Mouse (Mus musculus) skeletal muscle tissue, adult 2 months (tissue): ENCODE measurements around the gene Gm17617.
A peak's percentile ranks its signal among the peaks of the same experiment; 100 is the strongest.

Source experiments
- DNase-seq: peaks from one replicate; pipeline ENCODE4 v3.0.0-alpha.2; 2012; ENCODE audit warnings: low read depth, low spot score

Gene Gm17617

GRCm38 (mm10) chr13:55133448-55133847, at the start of gene Gm17617:
Gm17617 (minus strand) TSS chr13:55133548.
- no peak for DNase-seq

- DNase-seq, result peak; percentile 82
Observed at GRCm38 (mm10) chr13:55182173-55182894, 49.0 kb upstream of the Gm17617 start.

GRCm38 (mm10) chr13:55181786-55182172, 48.4 kb upstream of the Gm17617 start:
- no peak for DNase-seq

- no peak for DNase-seq
Observed at GRCm38 (mm10) chr13:55179591-55179990, 46.2 kb upstream of the Gm17617 start.

DNA sequence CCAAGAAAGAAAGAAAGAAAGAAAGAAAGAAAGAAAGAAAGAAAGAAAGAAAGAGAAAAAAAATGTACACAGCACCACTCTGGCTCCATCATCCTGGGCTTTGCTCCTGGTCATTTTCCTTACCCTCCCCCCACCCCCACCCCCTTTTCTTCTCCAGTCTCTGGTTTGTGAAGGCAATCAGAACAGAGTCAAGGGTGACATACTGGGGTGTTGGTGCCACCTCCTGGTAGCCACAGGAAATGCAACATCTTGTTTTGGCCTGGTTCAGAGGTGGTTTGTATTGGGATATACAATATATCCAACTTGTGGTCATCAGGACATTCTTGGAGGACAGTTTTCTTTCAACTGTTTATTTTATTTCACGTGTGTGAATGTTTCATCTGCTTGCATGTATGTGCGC, 45.2 kb upstream of the Gm17617 start:
- peak; percentile 62 for DNase-seq

DNA sequence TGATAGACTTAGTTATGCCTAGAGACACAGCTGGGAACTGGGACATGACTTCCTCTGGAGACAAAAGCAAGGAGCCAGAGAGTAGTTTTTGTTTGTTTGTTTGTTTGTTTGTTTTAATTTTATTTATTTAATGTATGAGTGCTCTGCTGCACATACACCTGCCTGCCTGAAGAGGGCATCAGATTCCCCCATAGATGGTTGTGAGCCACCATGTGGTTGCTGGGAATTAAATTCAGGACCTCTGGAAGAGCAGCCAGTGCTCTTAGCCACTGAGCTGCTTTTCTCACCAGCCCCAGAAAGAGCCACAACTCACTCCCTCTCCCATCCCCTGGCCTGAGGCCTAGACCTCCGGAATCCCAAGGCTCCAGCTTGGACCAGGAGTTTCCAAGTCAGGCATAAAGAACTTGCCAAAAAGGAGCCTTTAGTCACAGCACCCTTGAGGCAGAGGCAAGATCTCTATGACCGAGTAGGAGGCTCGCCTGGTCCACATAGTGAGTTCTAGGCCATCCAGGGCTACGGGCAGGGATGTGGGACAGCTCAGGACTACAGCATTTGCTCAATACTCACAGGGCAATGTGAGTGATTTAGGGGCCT, 44.7 kb upstream of the Gm17617 start:
- DNase-seq, result no peak

- no peak for DNase-seq
Observed at GRCm38 (mm10) chr13:55176265-55176664, 42.9 kb upstream of the Gm17617 start.

- DNase-seq, result no peak
Observed at GRCm38 (mm10) chr13:55174347-55174746, 41.0 kb upstream of the Gm17617 start.

GRCm38 (mm10) chr13:55172336-55172770, 39.0 kb upstream of the Gm17617 start:
- DNase-seq, result no peak

GRCm38 (mm10) chr13:55171517-55172335, 38.4 kb upstream of the Gm17617 start:
- DNase-seq, result peak; percentile 86

DNA sequence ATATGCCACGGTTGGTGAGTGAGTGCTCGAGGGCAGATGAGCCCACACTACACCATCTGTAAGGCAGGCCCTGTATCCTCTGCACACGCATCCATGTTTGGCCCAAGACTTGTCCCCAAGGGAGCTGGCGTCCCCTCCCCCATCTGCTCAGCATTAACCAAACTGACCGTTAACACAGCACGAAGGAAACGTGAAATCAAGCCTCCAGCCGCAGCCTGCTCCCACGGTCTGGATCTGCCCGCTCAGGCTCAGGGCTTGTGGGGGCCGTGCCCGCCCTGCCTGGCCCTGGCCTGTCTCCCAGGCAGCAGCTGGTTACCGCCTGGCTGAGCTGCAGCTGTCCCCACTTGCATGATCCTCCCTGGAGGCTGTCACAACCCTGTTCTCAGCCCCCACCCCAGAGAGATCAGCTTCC, 35.6 kb upstream of the Gm17617 start:
- DNase-seq, result peak; percentile 93

DNA sequence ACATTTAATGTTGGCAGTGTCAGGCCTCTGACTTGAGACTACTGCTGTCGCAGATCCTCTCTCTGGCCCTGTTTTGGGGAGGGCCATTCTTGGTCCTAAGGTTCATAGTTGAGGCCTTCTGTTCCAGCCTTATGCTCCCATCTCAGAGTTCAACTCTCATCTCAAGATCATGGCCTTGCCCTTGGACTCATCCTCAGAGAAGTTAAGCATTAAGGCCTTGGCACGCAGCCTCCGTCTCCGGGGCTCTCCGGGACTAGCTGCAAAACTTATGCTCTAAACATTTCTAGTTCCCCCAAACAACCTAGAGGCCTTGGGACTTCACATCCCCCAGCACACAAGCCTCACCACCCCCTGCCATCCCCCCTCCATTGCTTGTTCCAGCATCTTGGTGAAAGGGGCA, 34.9 kb upstream of the Gm17617 start:
- no peak for DNase-seq

- no peak for DNase-seq
Observed at GRCm38 (mm10) chr13:55167798-55168197, 34.5 kb upstream of the Gm17617 start.

- DNase-seq, result no peak
Observed at GRCm38 (mm10) chr13:55166806-55167725, 33.7 kb upstream of the Gm17617 start.

GRCm38 (mm10) chr13:55165831-55166339, 32.5 kb upstream of the Gm17617 start:
- DNase-seq, result no peak

DNA sequence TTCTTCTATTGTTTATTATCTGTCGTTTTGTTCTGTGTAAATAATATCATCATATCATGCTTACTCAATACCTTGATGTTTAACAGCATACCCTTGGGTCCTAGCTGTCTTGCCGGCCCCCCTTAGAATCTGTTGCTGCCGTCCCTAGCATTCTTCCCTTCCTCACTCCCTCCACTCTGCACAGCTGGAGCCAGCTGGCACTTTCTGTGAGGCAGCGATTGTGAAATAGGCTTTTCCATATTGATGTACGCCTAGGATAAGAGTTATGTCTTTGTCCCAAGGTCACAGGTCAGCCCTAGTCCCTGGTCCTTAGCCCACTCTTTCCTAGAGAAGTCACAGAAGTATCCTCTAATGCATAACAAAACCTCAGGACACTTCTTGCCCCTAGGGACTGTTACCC, 30.2 kb upstream of the Gm17617 start:
- DNase-seq, result no peak

- no peak for DNase-seq
Observed at GRCm38 (mm10) chr13:55162365-55162764, 29.0 kb upstream of the Gm17617 start.

GRCm38 (mm10) chr13:55153951-55154350, 20.6 kb upstream of the Gm17617 start:
- DNase-seq, result no peak

DNA sequence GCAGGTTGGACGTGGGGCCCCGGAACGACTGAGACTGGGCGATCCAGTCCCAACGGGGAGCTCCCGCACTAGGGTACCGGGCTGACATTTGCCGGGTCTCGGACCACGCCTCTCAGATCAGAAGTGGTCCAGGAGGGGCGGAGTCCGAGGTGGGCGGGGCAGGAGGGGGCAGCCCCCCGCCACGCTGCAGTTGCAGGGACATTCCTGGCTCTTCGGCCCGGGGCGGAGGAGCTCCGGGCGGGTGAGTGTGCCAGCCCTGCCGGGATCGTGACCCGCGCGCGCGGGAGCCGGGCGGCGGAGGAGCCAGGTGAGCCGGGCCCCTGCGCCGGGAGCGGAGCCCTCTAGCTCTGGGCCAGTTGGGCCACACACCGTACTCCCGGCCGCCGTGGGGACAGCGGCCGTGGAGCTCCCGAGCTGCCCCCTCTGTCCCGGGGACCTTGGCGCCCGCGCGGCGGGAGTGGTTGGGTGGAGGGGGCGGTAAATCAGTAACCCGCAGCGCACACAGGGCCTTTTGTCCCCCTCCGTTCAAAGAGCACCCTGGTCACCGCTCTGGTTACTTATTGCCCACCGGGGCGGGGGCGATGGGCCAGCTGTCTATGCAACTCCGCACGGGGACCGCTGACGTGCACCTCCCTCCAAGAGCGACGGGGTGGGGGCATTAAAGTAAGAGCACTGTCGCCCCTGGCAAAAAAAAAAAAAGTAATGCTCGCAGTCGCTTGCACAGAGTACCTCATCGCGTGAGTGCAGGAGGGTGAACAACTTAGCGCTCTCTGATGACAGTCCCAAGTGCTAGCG, 19.5 kb upstream of the Gm17617 start, which contains the start of gene Fgfr4:
Gene Fgfr4, plus strand, starts transcription at position 20 of the 795 bp plus-strand sequence.
- no peak for DNase-seq

DNA sequence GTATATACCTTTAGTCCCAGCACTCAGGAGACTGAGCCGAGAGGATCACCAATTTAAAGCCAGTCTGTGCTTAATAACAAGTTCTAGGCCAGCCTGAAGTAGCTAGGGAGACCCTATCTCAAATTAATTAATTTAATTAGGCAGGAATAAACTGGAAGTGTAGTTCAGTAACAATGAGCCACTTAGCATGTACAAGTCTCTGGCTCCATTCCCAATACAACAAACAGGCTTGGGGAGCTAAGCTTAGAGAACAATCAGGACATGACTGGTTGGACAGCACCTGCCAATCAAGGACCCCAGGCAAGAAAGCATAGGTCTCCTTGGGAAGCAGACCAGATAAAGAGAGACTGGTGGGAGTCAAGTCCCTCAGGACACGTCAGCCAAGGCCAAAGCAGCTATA, 6.9 kb upstream of the Gm17617 start:
- no peak for DNase-seq
